In genomic region chr3:69655001-69655400, GRCm38 (mm10) we compare ENCODE assay signal across 9 mouse cellular contexts. TPM values are rescaled to one million over a fixed set of nuclear protein-coding genes. Genes with fewer than 3 reads are reported as not detected.
DNase-seq lines count a peak whose midpoint lies in the region; ATAC-seq lines count a peak whose summit lies in the region.
"Had no signal": no experiment of that assay in that cellular context is flagged by ENCODE, and none has a peak within 500 bp of the region (broad histone marks: within the 10 kb centered on the region; RNA-seq: fewer than 3 reads in every experiment).

No protein-coding gene starts in this region.

- no peak overlapping the region for H3K4me3 ChIP-seq in kidney, embryonic 14.5 days (ENCODE audit: low read length)
- H3K4me3 ChIP-seq in liver, embryonic 15.5 days (replicated peaks), result no peak overlapping the region
- H3K4me3 ChIP-seq in midbrain, embryonic 10.5 days, result no peak overlapping the region

- H3K9me3 ChIP-seq in kidney, embryonic 14.5 days (ENCODE audit: control insufficient read depth, low read length), result no peaks in the 10 kb centered on the region
- H3K9me3 ChIP-seq in liver, embryonic 15.5 days (replicated peaks), result no peaks in the 10 kb centered on the region
- H3K9me3 ChIP-seq in midbrain, embryonic 10.5 days (replicated peaks), result no peaks in the 10 kb centered on the region

- H3K27ac ChIP-seq in kidney, embryonic 14.5 days (ENCODE audit: low read depth, low read length), result no peak overlapping the region
- H3K27ac ChIP-seq in liver, embryonic 15.5 days (replicated peaks), result no peak overlapping the region
- H3K27ac ChIP-seq in midbrain, embryonic 10.5 days (replicated peaks), result no peak overlapping the region

- DNase-seq in kidney, adult 9 months, result peak; percentile 14
- DNase-seq in heart, adult 9 months (ENCODE audit: low spot score in 2 of 2), result peak; percentile 49 to 64
- DNase-seq in thymus, postnatal 25 days, result peak; percentile 41
- no peak for DNase-seq in midbrain, embryonic 10.5 days (ENCODE audit: low spot score)
- no peak for DNase-seq in cerebellum, adult 18-20 months

- no peaks in the 10 kb centered on the region for H3K36me3 ChIP-seq in kidney, embryonic 14.5 days (ENCODE audit: control insufficient read depth, insufficient read depth, low read length)
- H3K36me3 ChIP-seq in liver, embryonic 15.5 days (replicated peaks), result no peaks in the 10 kb centered on the region
- H3K36me3 ChIP-seq in midbrain, embryonic 10.5 days, result no peaks in the 10 kb centered on the region

- 0% methylated on average over 2 of the region's 2 CpGs for WGBS in kidney, embryonic 14.5 days
- 6% methylated on average over 2 of the region's 2 CpGs for WGBS in liver, embryonic 15.5 days (ENCODE audit: insufficient replicate concordance)
- 29% methylated on average over 2 of the region's 2 CpGs for WGBS in midbrain, embryonic 10.5 days

- H3K4me2 ChIP-seq in kidney, embryonic 14.5 days (replicated peaks; ENCODE audit: low read depth, low read length), result no peak overlapping the region
- H3K4me2 ChIP-seq in liver, embryonic 15.5 days, result peak overlapping the region; percentile 5; the same call in 1 of the 2 replicates

- no peaks in the 10 kb centered on the region for H3K4me1 ChIP-seq in kidney, embryonic 14.5 days (ENCODE audit: control insufficient read depth, insufficient read depth, low read length)
- 0 out of 2 replicates have a peak, but pooled peaks cover 7% of the 10 kb centered on the region for H3K4me1 ChIP-seq in liver, embryonic 15.5 days (replicated peaks)
- H3K4me1 ChIP-seq in midbrain, embryonic 10.5 days, result no peaks in the 10 kb centered on the region

- no peak; the same call in 1 of the 2 replicates for ATAC-seq in kidney, embryonic 14.5 days (ENCODE audit: low FRiP score, low TSS enrichment)
- no peak for ATAC-seq in liver, embryonic 15.5 days (ENCODE audit: insufficient read depth)
- ATAC-seq in erythroid progenitor cell, adult 5-6 weeks (replicated peaks; ENCODE audit: low FRiP score, poor library complexity, severe bottlenecking), result no peak
- ATAC-seq: Patski had no signal

- no peak overlapping the region for H3K9ac ChIP-seq in kidney, embryonic 14.5 days (ENCODE audit: low read depth, low read length)
- H3K9ac ChIP-seq in liver, embryonic 15.5 days, result no peak overlapping the region

- H3K27me3 ChIP-seq in kidney, embryonic 14.5 days (ENCODE audit: control insufficient read depth, insufficient read depth, low read length), result no peaks in the 10 kb centered on the region
- H3K27me3 ChIP-seq in liver, embryonic 15.5 days, result no peaks in the 10 kb centered on the region
- H3K27me3 ChIP-seq in midbrain, embryonic 10.5 days (ENCODE audit: low read depth, poor library complexity, severe bottlenecking), result no peaks in the 10 kb centered on the region
- H3K27me3 ChIP-seq: Patski had no signal

RNA-seq across cellular contexts. Expression of gene B3galnt1, which starts 56.2 kb away (rescaled TPM):
- 27.7 and 29.4 TPM in 2 replicates for polyA plus RNA-seq in kidney, embryonic 14.5 days (2014; fragmentation: Nextera tagmentation; extraction: Ambion mirVana)
- polyA plus RNA-seq in liver, embryonic 15.5 days (2015; fragmentation: Nextera tagmentation; extraction: Ambion mirVana), result 3.6 and 3.7 TPM in 2 replicates
- total RNA-seq in erythroid progenitor cell, adult 5-6 weeks (2015; ENCODE audit: low replicate concordance), result 4.0 TPM in 1 of 2 replicates, not detected in the other
- total RNA-seq in erythroid progenitor cell, adult 5-6 weeks (2017; ENCODE audit: low replicate concordance), result 0.15 TPM in 1 of 2 replicates, not detected in the other
- polyA plus RNA-seq in midbrain, embryonic 10.5 days (2016; fragmentation: Nextera tagmentation; extraction: Ambion mirVana), result 33.7 and 35.8 TPM in 2 replicates

Comparison
In these comparisons a context has a peak if more than half of its experiments do, and no peak if none do; other contexts are left out.
1. DNase-seq: peak in kidney, adult 9 months (single experiment), heart, adult 9 months (2 of 2) and thymus, postnatal 25 days (single experiment); none in midbrain, embryonic 10.5 days (single experiment) and cerebellum, adult 18-20 months (0 of 2).